Mouse (Mus musculus): ENCODE measurements around the gene Slco1a5. TPM values are rescaled to one million over a fixed set of nuclear protein-coding genes. Genes with fewer than 3 reads are reported as not detected.
"Not testable (repeated sequence)": the region's sequence is repeated elsewhere in the genome, so short reads cannot be mapped to it uniquely, and the experiment has no call there.

The Slco1a5 gene
- polyA plus RNA-seq, 1 experiment from 2014 or later = 0.36 TPM

DNA sequence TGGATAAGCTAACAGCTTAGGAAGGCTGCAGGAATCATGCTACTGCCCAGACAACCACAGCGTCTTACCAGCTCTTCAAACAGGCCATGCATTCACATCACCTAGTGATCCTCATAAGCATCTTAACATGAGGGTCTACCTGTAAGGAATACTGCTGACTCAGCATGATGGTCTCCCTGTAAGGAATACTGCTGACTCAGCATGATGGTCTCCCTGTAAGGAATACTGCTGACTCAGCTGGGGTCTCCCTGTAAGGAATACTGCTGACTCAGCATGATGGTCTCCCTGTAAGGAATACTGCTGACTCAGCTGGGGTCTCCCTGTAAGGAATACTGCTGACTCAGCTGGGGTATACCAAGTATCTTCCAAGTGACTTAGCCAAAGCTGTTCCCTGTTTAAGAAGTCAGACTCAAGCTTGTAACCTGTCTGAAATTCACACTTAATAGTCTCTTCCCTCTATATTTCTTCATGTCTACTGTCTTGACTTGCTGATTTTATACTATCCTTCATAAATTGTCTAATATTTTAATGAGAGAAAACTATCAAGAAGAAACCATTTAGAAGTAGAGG is 72.0 kb downstream of the Slco1a5 start:
- H3K36me3 ChIP-seq; H3K4me2 ChIP-seq; H3K4me3 ChIP-seq; H3K9me3 ChIP-seq; H3K4me1 ChIP-seq (replicated peaks); H3K9ac ChIP-seq; H3K27me3 ChIP-seq; H3K27ac ChIP-seq; ATAC-seq (ENCODE audit: low FRiP score): not testable (repeated sequence)
- WGBS = 89% methylated on average over 1 of the region's 1 CpGs

DNA sequence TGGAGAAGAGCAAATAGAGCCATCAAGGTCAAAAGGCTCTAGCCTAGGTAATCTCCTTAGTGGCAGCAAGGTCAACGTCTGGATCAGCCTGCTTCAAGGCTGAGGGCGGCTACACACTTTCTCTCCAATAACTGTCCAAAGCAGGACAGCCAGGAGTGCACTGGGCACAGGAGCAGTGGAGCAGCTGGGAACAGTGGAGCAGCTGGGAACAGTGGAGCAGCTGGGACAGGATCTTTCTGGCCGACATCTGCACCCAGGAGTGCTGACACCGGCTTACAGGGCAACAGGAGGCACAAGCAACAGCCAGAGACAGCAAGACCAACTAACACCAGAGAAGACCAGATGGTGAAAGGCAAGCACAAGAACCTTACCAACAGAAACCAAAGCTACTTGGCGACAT is 77.7 kb downstream of the Slco1a5 start:
- 88% methylated on average over 5 of the region's 5 CpGs for WGBS
- Histone ChIP-seq H3K4me2 (no peak overlapping the region), H3K4me3 (no peak overlapping the region), H3K36me3 (no peaks in the 10 kb centered on the region), H3K9ac (no peak overlapping the region), H3K27ac (no peak overlapping the region), H3K4me1 (replicated peaks) (no peaks in the 10 kb centered on the region), H3K9me3 (no peaks in the 10 kb centered on the region), H3K27me3 (no peaks in the 10 kb centered on the region)
- no peak for ATAC-seq (ENCODE audit: low FRiP score)

DNA sequence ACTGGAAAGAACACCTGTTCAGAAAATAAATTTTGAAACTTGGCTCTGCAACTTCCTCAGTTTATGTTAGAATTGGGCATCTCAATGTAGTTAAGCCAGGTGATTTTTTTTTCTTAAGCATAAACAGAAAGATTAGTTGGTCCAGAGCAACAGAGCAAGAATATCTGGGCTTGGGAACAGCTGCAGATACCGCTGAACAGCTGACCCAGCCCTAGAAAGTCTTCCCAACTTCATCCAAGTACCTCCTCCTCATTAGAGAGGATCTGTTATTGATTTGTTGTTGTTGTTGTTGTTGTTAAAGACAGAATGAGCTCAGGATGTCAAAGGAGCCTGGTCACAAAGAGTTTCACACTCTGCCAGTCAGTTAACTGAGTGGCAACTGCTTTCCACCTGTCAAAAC is 83.3 kb downstream of the Slco1a5 start:
- Histone ChIP-seq H3K4me2 (no peak overlapping the region), H3K4me1 (replicated peaks) (no peaks in the 10 kb centered on the region), H3K9me3 (no peaks in the 10 kb centered on the region), H3K36me3 (no peaks in the 10 kb centered on the region), H3K4me3 (no peak overlapping the region), H3K27me3 (no peaks in the 10 kb centered on the region), H3K9ac (no peak overlapping the region), H3K27ac (no peak overlapping the region)
- ATAC-seq (ENCODE audit: low FRiP score) = no peak
- WGBS = 71% methylated on average over 1 of the region's 1 CpGs

GRCm38 (mm10) chr6:142220138-142220537 is 102.6 kb downstream of the Slco1a5 start:
- H3K36me3 ChIP-seq = no peaks in the 10 kb centered on the region
- no peak overlapping the region for H3K4me2 ChIP-seq
- H3K9ac ChIP-seq = no peak overlapping the region
- no peak overlapping the region for H3K4me3 ChIP-seq
- H3K27me3 ChIP-seq = no peaks in the 10 kb centered on the region
- H3K27ac ChIP-seq = no peak overlapping the region
- no peak for ATAC-seq (ENCODE audit: low FRiP score)
- no peaks in the 10 kb centered on the region for H3K9me3 ChIP-seq
- H3K4me1 ChIP-seq (replicated peaks) = no peaks in the 10 kb centered on the region

DNA sequence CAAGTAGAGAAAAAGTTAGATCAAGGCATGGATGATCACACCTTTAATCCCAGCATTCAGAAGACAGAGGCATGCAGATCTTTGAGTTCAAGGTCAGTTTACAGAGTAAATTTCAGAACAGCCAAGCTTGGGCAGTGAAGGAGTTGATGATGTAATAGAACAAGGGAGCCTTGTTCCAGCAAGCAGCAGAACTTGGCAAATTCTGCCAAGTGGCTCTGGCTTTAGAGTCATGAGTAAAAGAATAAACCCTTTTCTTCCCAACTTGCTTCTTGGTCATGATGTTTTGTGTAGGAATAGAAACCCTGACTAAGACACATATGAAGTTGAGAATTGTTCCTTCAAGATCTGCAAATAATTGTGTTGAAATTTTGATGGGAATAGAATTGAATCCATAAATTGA is 111.0 kb downstream of the Slco1a5 start:
- Histone ChIP-seq H3K4me3 (no peak overlapping the region), H3K4me1 (replicated peaks) (no peaks in the 10 kb centered on the region), H3K9ac (no peak overlapping the region), H3K9me3 (0 out of 2 replicates have a peak, but pooled peaks cover 3% of the 10 kb centered on the region), H3K27me3 (no peaks in the 10 kb centered on the region), H3K4me2 (no peak overlapping the region), H3K36me3 (no peaks in the 10 kb centered on the region), H3K27ac (no peak overlapping the region)
- no peak for ATAC-seq (ENCODE audit: low FRiP score)

- H3K9me3 ChIP-seq = 0 out of 2 replicates have a peak, but pooled peaks cover 3% of the 10 kb centered on the region
- H3K36me3 ChIP-seq = no peaks in the 10 kb centered on the region
- no peak overlapping the region for H3K27ac ChIP-seq
- no peak overlapping the region for H3K9ac ChIP-seq
- H3K4me2 ChIP-seq = no peak overlapping the region
- no peaks in the 10 kb centered on the region for H3K27me3 ChIP-seq
- H3K4me1 ChIP-seq (replicated peaks) = no peaks in the 10 kb centered on the region
- H3K4me3 ChIP-seq = no peak overlapping the region
- no peak for ATAC-seq (ENCODE audit: low FRiP score)
These were observed 113.0 kb downstream of the Slco1a5 start for GRCm38 (mm10) chr6:142209749-142210148.

- no peaks in the 10 kb centered on the region for H3K27me3 ChIP-seq
- no peaks in the 10 kb centered on the region for H3K36me3 ChIP-seq
- no peak within 1 kb of the TSS for H3K4me2 ChIP-seq
- no peaks in the 10 kb centered on the region for H3K4me1 ChIP-seq (replicated peaks)
- WGBS = 94% methylated on average over 4 of the region's 4 CpGs
- H3K9me3 ChIP-seq = 0 out of 2 replicates have a peak, but pooled peaks cover 3% of the 10 kb centered on the region
- H3K27ac ChIP-seq = no peak within 1 kb of the TSS
- H3K9ac ChIP-seq = no peak within 1 kb of the TSS
- H3K4me3 ChIP-seq = no peak within 1 kb of the TSS
- ATAC-seq (ENCODE audit: low FRiP score) = no peak
These were observed 114.4 kb downstream of the Slco1a5 start, which contains the start of gene Slco1a6 for GRCm38 (mm10) chr6:142208421-142208820. Slco1a6 (minus strand) TSS chr6:142208521.

DNA sequence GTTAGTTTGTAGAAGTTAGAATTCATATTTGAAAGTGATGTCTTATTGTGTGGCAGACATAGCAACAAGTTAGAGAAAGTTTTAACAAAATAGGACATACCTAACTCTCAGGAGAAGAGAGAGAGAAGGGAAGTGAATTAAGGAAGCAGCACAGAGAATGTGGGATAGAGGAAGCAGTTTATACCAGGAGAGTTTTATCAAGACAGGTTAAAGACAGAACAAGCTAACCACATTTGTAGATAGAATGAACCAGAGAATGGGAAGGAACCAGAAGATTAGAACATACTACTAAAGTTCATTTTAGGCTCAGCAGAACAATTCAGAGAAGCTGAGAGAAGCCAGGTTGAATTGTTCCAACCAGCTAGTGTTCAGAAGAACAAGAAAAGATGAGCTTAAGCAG is 122.3 kb downstream of the Slco1a5 start:
- Histone ChIP-seq H3K4me1 (replicated peaks) (no peaks in the 10 kb centered on the region), H3K4me3 (no peak overlapping the region), H3K27ac (no peak overlapping the region), H3K4me2 (no peak overlapping the region), H3K27me3 (no peaks in the 10 kb centered on the region), H3K36me3 (no peaks in the 10 kb centered on the region), H3K9me3 (no peaks in the 10 kb centered on the region), H3K9ac (no peak overlapping the region)
- no peak for ATAC-seq (ENCODE audit: low FRiP score)

GRCm38 (mm10) chr6:142194245-142194644 is 128.5 kb downstream of the Slco1a5 start:
- Histone ChIP-seq H3K27ac (no peak overlapping the region), H3K9me3 (no peaks in the 10 kb centered on the region), H3K4me2 (no peak overlapping the region), H3K9ac (no peak overlapping the region), H3K27me3 (no peaks in the 10 kb centered on the region), H3K36me3 (no peaks in the 10 kb centered on the region), H3K4me3 (no peak overlapping the region), H3K4me1 (replicated peaks) (no peaks in the 10 kb centered on the region)
- WGBS = 94% methylated on average over 8 of the region's 8 CpGs
- ATAC-seq (ENCODE audit: low FRiP score) = no peak

DNA sequence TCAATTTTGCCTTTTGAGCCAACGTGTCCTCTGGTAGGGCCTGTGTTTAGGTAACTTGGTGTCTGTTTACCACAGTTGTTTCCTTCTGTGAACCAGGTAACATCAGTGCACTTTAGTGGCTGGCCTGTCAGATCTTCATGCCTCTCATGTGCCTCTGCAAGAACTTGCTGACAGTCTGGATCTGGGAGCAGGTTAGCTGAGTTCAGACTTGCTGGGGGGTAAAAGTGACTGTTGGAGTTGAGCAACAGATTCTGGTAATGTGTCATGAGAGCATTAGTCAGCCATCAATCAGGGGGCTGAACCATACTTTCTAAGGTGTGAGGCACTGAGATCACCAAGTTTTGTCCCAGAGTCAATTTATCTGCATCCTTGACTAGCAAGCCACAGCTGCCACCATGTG is 130.8 kb downstream of the Slco1a5 start:
- Histone ChIP-seq H3K9ac (no peak overlapping the region), H3K27ac (no peak overlapping the region), H3K27me3 (no peaks in the 10 kb centered on the region), H3K4me1 (replicated peaks) (no peaks in the 10 kb centered on the region), H3K4me3 (no peak overlapping the region), H3K9me3 (no peaks in the 10 kb centered on the region), H3K36me3 (no peaks in the 10 kb centered on the region), H3K4me2 (no peak overlapping the region)
- WGBS = 85% methylated on average over 1 of the region's 1 CpGs
- ATAC-seq (ENCODE audit: low FRiP score) = no peak

DNA sequence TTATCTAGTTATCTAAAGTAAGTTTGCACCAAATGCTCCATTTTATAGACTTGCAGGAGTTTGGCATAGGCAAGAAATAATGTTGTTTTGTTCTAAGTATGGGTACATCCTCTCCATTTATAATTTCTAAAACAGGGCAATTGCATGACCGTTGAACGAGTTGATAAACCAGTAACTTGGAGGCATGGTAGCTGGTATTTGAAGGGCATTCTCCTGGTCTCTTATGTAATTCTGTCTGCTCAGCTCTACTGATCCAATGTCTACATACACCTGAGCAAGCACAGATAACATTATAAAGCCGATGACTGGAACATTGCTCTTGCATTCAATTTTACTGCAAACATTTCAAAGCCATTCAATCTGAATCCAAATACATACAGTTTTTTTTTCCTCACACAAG is 135.4 kb downstream of the Slco1a5 start:
- Histone ChIP-seq H3K27me3 (no peaks in the 10 kb centered on the region), H3K4me3 (no peak overlapping the region), H3K9me3 (peaks cover 5% of the 10 kb centered on the region; the same call in 1 of the 2 replicates), H3K27ac (no peak overlapping the region), H3K4me2 (no peak overlapping the region), H3K4me1 (replicated peaks) (no peaks in the 10 kb centered on the region), H3K36me3 (no peaks in the 10 kb centered on the region), H3K9ac (no peak overlapping the region)
- WGBS = 95% methylated on average over 3 of the region's 3 CpGs
- no peak for ATAC-seq (ENCODE audit: low FRiP score)

GRCm38 (mm10) chr6:142185868-142186415 is 136.8 kb downstream of the Slco1a5 start:
- Histone ChIP-seq H3K27ac (no peak overlapping the region), H3K4me1 (replicated peaks) (no peaks in the 10 kb centered on the region), H3K4me2 (no peak overlapping the region), H3K9me3 (peaks cover 5% of the 10 kb centered on the region; the same call in 1 of the 2 replicates), H3K36me3 (no peaks in the 10 kb centered on the region), H3K27me3 (no peaks in the 10 kb centered on the region), H3K4me3 (no peak overlapping the region), H3K9ac (no peak overlapping the region)
- WGBS = 81% methylated on average over 2 of the region's 2 CpGs
- ATAC-seq (ENCODE audit: low FRiP score) = no peak

All from hindbrain, embryonic 13.5 days (tissue).